Mouse (Mus musculus): Measurements from ENCODE around the gene Zup1.
"Not testable (repeated sequence)": the region's sequence is repeated elsewhere in the genome, so short reads cannot be mapped to it uniquely, and the experiment has no call there.

Zup1 gene

GRCm38 (mm10) chr10:33950803-33951583 lies at the start of gene Zup1:
TSS of gene Zup1 (minus strand) at chr10:33951269.
- CTCF ChIA-PET = interaction anchor here in 1 of 4 experiments (0.7 kb wide), 1 partner anchor 40 kb away, joined by 3 read pairs; no protein-coding TSS in a partner anchor
- POLR2A ChIA-PET = interaction anchor here in 2 of 4 experiments (0.5 to 2.7 kb wide), 6 partner anchors 9 to 134 kb away, joined by 3 to 15 read pairs (median 4); partner anchors contain the start of gene Rwdd1 (in 1 of the 2)

- ChIA-PET CTCF (no interaction called here), POLR2A (interaction anchor here in 1 of 4 experiments (0.9 to 1.7 kb wide), 3 partner anchors 10 to 21 kb away, joined by 3 to 6 read pairs (median 5); partner anchors contain the start of gene Rwdd1)
Measured at GRCm38 (mm10) chr10:33998397-33998796, 47.3 kb upstream of the Zup1 start.

GRCm38 (mm10) chr10:33996686-33997085 lies 45.6 kb upstream of the Zup1 start:
- POLR2A ChIA-PET = interaction anchor here in 2 of 4 experiments (1.1 to 1.7 kb wide), 2 partner anchors 23 kb away, joined by 3 to 6 read pairs; partner anchors contain the start of gene Rwdd1 (in 2 of the 2)
- CTCF ChIA-PET = not testable (repeated sequence)

- POLR2A ChIA-PET = interaction anchor here in 1 of 4 experiments (0.5 to 0.7 kb wide), 2 partner anchors 64 to 125 kb away, joined by 5 read pairs; no protein-coding TSS in a partner anchor
- CTCF ChIA-PET = no interaction called here
Measured at GRCm38 (mm10) chr10:33986771-33987170, 35.7 kb upstream of the Zup1 start.

GRCm38 (mm10) chr10:33974781-33975494 lies 23.9 kb upstream of the Zup1 start:
- CTCF ChIA-PET = interaction anchor here in 1 of 4 experiments (0.6 kb wide), 1 partner anchor 36 kb away, joined by 4 read pairs; no protein-coding TSS in a partner anchor
- POLR2A ChIA-PET = no interaction called here

- CTCF ChIA-PET = interaction anchor here in 2 of 4 experiments (0.6 to 0.7 kb wide), 4 partner anchors 254 to 1560 kb away, joined by 3 to 7 read pairs (median 4); no protein-coding TSS in a partner anchor
- POLR2A ChIA-PET = interaction anchor here in 2 of 4 experiments (0.6 to 2.7 kb wide), 5 partner anchors 8 to 55 kb away, joined by 3 to 15 read pairs (median 5); no protein-coding TSS in a partner anchor
Measured at GRCm38 (mm10) chr10:33952509-33952908, 1.4 kb upstream of the Zup1 start.

- ChIA-PET CTCF (interaction anchor here in 1 of 4 experiments (0.6 kb wide), 1 partner anchor 34 kb away, joined by 3 read pairs; no protein-coding TSS in a partner anchor), POLR2A (no interaction called here)
Measured at GRCm38 (mm10) chr10:33946336-33946735, 4.7 kb downstream of the Zup1 start.

GRCm38 (mm10) chr10:33945390-33945789 lies 5.7 kb downstream of the Zup1 start:
- ChIA-PET CTCF (no interaction called here), POLR2A (interaction anchor here in 1 of 4 experiments (0.5 to 2.6 kb wide), 2 partner anchors 17 to 34 kb away, joined by 3 to 7 read pairs; no protein-coding TSS in a partner anchor)

GRCm38 (mm10) chr10:33940702-33941101 lies 10.4 kb downstream of the Zup1 start:
- ChIA-PET POLR2A (interaction anchor here in 1 of 4 experiments (0.7 kb wide), 1 partner anchor 358 kb away, joined by 3 read pairs; no protein-coding TSS in a partner anchor), CTCF (interaction anchor here in 1 of 4 experiments (0.7 kb wide), 1 partner anchor 544 kb away, joined by 4 read pairs; no protein-coding TSS in a partner anchor)

GRCm38 (mm10) chr10:33905489-33905888 lies 45.6 kb downstream of the Zup1 start:
- CTCF ChIA-PET = no interaction called here

GRCm38 (mm10) chr10:33904530-33905481 lies 46.3 kb downstream of the Zup1 start, which contains the start of gene Rsph4a:
TSS of gene Rsph4a (plus strand) at chr10:33905111.
- CTCF ChIA-PET = no interaction called here
- POLR2A ChIA-PET = interaction anchor here in 2 of 4 experiments (0.5 to 1.6 kb wide), 3 partner anchors 8 to 77 kb away, joined by 3 to 4 read pairs (median 3); no protein-coding TSS in a partner anchor

More at GRCm38 (mm10) chr10:33905489-33905888, 45.6 kb downstream of the Zup1 start:
- POLR2A ChIA-PET = interaction anchor here in 2 of 4 experiments (1.2 to 1.6 kb wide), 2 partner anchors 7 to 23 kb away, joined by 3 read pairs; no protein-coding TSS in a partner anchor

GRCm38 (mm10) chr10:33901520-33901919 lies 49.5 kb downstream of the Zup1 start:
- POLR2A ChIA-PET, CTCF ChIA-PET: not testable (repeated sequence)

GRCm38 (mm10) chr10:33882411-33882810 lies 68.7 kb downstream of the Zup1 start:
- CTCF ChIA-PET = not testable (repeated sequence)
- POLR2A ChIA-PET = interaction anchor here in 1 of 4 experiments (0.9 kb wide), 1 partner anchor 23 kb away, joined by 3 read pairs; the partner anchor contains the start of gene Rsph4a

GRCm38 (mm10) chr10:33872672-33873398 lies 78.2 kb downstream of the Zup1 start:
- ChIA-PET POLR2A (interaction anchor here in 1 of 4 experiments (0.6 kb wide), 1 partner anchor 27 kb away, joined by 3 read pairs; no protein-coding TSS in a partner anchor), CTCF (no interaction called here)

GRCm38 (mm10) chr10:33870441-33870840 lies 80.6 kb downstream of the Zup1 start:
- ChIA-PET CTCF (interaction anchor here in 1 of 4 experiments (1.3 kb wide), 1 partner anchor 217 kb away, joined by 3 read pairs; no protein-coding TSS in a partner anchor), POLR2A (interaction anchor here in 1 of 4 experiments (1.0 kb wide), 1 partner anchor 11 kb away, joined by 5 read pairs; no protein-coding TSS in a partner anchor)

Measured in embryonic stem cell, embryonic (primary cell).